In the genomic region with DNA sequence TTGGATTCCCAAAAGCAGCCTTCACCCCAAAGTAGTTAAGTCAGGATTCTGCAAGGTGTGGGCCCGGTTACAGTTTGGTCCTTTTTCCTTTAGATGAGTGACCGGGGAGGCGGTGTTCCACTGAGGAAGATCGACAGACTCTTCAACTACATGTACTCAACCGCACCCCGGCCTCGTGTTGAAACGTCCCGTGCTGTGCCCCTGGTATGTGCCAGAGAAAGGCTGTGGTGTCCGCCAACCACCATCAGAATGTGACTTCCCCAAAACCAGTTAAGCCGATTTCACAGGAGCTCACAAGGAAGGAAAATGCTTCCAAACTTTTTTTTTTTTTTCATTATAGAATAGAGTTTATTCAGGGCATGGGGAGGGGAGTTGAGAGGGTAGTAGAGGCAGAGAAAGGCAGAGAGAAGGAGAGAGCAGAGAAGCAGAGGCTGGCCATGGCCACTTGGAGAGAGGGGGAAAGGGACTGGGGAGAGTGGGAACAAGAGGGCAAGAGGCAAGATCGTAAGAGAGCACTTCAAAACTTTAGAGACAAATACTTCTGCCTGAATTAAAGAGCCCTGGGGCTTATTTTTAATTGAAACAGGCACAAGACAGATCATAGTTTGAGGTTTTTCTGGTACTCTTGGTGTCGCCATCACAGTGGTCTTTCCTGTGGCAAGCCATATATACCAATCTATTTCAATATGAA, we compare ENCODE assay signal across 20 mouse cellular contexts.
"Had no signal": no experiment of that assay in that cellular context is flagged by ENCODE, and none has a peak within 500 bp of the region (broad histone marks: within the 10 kb centered on the region; RNA-seq: fewer than 3 reads in every experiment).

No protein-coding gene starts in this region.

- H3K4me2 ChIP-seq: liver, embryonic 11.5 days; liver, embryonic 13.5 days; liver, embryonic 15.5 days; lung, embryonic 15.5 days; midbrain, embryonic 12.5 days; neural tube, embryonic 13.5 days; neural tube, embryonic 15.5 days had no signal

- DNase-seq: liver, embryonic 13.5 days; liver, postnatal 0 days; midbrain, embryonic 14.5 days; retina, postnatal 1 day; right cerebral cortex, adult 18-20 months; right cerebral cortex, postnatal 25 days; right cerebral cortex, postnatal 4 days; spleen, adult 18-20 months; thymus, adult 18-20 months; thymus, postnatal 14 days; thymus, postnatal 36 days had no signal

- H3K4me3 ChIP-seq: liver, embryonic 13.5 days; liver, embryonic 15.5 days; lung, embryonic 15.5 days; midbrain, embryonic 10.5 days; midbrain, embryonic 12.5 days; myocyte; neural tube, embryonic 13.5 days; neural tube, embryonic 15.5 days had no signal

- H3K4me1 ChIP-seq: liver, embryonic 13.5 days; liver, embryonic 15.5 days; lung, embryonic 15.5 days; midbrain, embryonic 12.5 days had no signal

- ATAC-seq: liver, postnatal 0 days; midbrain, embryonic 16.5 days had no signal

- H3K9me3 ChIP-seq: liver, embryonic 13.5 days; liver, embryonic 15.5 days; lung, embryonic 15.5 days; midbrain, embryonic 10.5 days; midbrain, embryonic 12.5 days; neural tube, embryonic 13.5 days; neural tube, embryonic 15.5 days had no signal

- H3K27ac ChIP-seq: liver, embryonic 13.5 days; liver, embryonic 15.5 days; lung, embryonic 15.5 days; midbrain, embryonic 10.5 days; midbrain, embryonic 12.5 days; neural tube, embryonic 13.5 days; neural tube, embryonic 15.5 days had no signal

- H3K9ac ChIP-seq: liver, embryonic 13.5 days; liver, embryonic 15.5 days; liver, postnatal 0 days; lung, embryonic 15.5 days; midbrain, embryonic 12.5 days; neural tube, embryonic 13.5 days; neural tube, embryonic 15.5 days had no signal

- H3K27me3 ChIP-seq: liver, embryonic 13.5 days; liver, embryonic 15.5 days; lung, embryonic 15.5 days; midbrain, embryonic 12.5 days; neural tube, embryonic 13.5 days; neural tube, embryonic 15.5 days had no signal
